Mouse (Mus musculus) spleen, adult 2 months (tissue): ENCODE data around the gene Arid3b. TPM values are rescaled to one million over a fixed set of nuclear protein-coding genes. Genes with fewer than 3 reads are reported as not detected.
A peak's percentile ranks its signal among the peaks of the same experiment; 100 is the strongest.

ENCODE experiments used
- DNase-seq, 2 experiments: peaks; one replicate each; pipeline versions ENCODE4 v3.0.0 to v3.0.0-alpha.2; 2012 to 2021; ENCODE audit warnings: low spot score in 2 of 2, low read depth in 1 of 2
- H3K27ac ChIP-seq: fragments of 200-500 bp; 2 replicates; pipeline ENCODE4 v1.5.1; 2012; ENCODE audit warnings: low read length, inconsistent platforms; ENCODE audit not compliant: insufficient read depth
- H3K27me3 ChIP-seq: fragments of 200-500 bp; 2 replicates; pipeline ENCODE4 v1.6.1; 2012; ENCODE audit warnings: mild to moderate bottlenecking, moderate library complexity, low read length, inconsistent platforms; ENCODE audit not compliant: control insufficient read depth, insufficient read depth
- H3K36me3 ChIP-seq: fragments of 200-500 bp; 2 replicates; pipeline ENCODE4 v1.6.1; 2012; ENCODE audit warnings: mild to moderate bottlenecking, low read length, inconsistent platforms; ENCODE audit not compliant: control insufficient read depth, insufficient read depth
- H3K4me1 ChIP-seq: fragments of 200-500 bp; 2 replicates; pipeline ENCODE4 v1.6.1; 2011; ENCODE audit warnings: inconsistent platforms; ENCODE audit not compliant: control insufficient read depth, insufficient read depth, insufficient read length
- H3K4me3 ChIP-seq: fragments of 200-500 bp; 2 replicates; pipeline ENCODE4 v1.5.1; 2011; ENCODE audit warnings: mild to moderate bottlenecking, inconsistent platforms; ENCODE audit not compliant: insufficient read depth, insufficient read length; ENCODE audit errors: extremely low read depth
- CTCF ChIP-seq: fragments of 200-500 bp; IDR thresholded peaks from 2 replicates; pipeline ENCODE4 v1.5.1; 2011; ENCODE audit warnings: mild to moderate bottlenecking, inconsistent platforms; ENCODE audit not compliant: insufficient read depth, insufficient read length, insufficient replicate concordance; ENCODE audit errors: extremely low read depth
- POLR2A ChIP-seq: fragments of 200-500 bp; IDR thresholded peaks from 2 replicates; pipeline ENCODE4 v1.6.1; 2011; ENCODE audit warnings: low read depth, low read length, inconsistent platforms
- WGBS: fragments of 180-500 bp; shearing (Covaris S2); methylation state at CpG from one replicate; pipeline ENCODE4 v1.1.7; 2018; 5-methylcytosine and 5-hydroxymethylcytosine counted together
- polyA plus RNA-seq: library from polyadenylated mRNA; depleted of rRNA; stranded (reverse); fragments of >200 nt; gene quantifications from 2 replicates; pipeline ENCODE4 v1.2.3, GENCODE M21; 2012

Gene Arid3b
- polyA plus RNA-seq, 1 experiment: 35.2 TPM

- TF ChIP-seq POLR2A (no peak), CTCF (no peak)
- DNase-seq: no peak
Observed at GRCm38 (mm10) chr9:57805087-57805737, 31.4 kb downstream of the Arid3b start.

GRCm38 (mm10) chr9:57803839-57804238, 32.8 kb downstream of the Arid3b start:
- H3K4me3 ChIP-seq: no peak overlapping the region
- no peaks in the 10 kb centered on the region for H3K27me3 ChIP-seq
- no peak for DNase-seq
- no peak for TF ChIP-seq POLR2A
- no peak for TF ChIP-seq CTCF
- WGBS: 87% methylated on average over 4 of the region's 4 CpGs
- H3K36me3 ChIP-seq: peaks cover 16% of the 10 kb centered on the region
- H3K27ac ChIP-seq: no peak overlapping the region
- peaks cover 8% of the 10 kb centered on the region; the same call in 1 of the 2 replicates for H3K4me1 ChIP-seq

More at GRCm38 (mm10) chr9:57805087-57805737, 31.4 kb downstream of the Arid3b start:
- WGBS: 65% methylated on average over 10 of the region's 10 CpGs
- H3K4me1 ChIP-seq: peaks cover 6% of the 10 kb centered on the region; the same call in 1 of the 2 replicates
- H3K4me3 ChIP-seq: no peak overlapping the region
- no peaks in the 10 kb centered on the region for H3K27me3 ChIP-seq
- peaks cover 25% of the 10 kb centered on the region for H3K36me3 ChIP-seq
- no peak overlapping the region for H3K27ac ChIP-seq

- TF ChIP-seq CTCF (no peak), POLR2A (no peak)
- DNase-seq: no peak
- 54% methylated on average over 3 of the region's 3 CpGs for WGBS
- peaks cover 8% of the 10 kb centered on the region; the same call in 1 of the 2 replicates for H3K4me1 ChIP-seq
- peaks cover 14% of the 10 kb centered on the region for H3K36me3 ChIP-seq
- no peak overlapping the region for H3K4me3 ChIP-seq
- no peak overlapping the region for H3K27ac ChIP-seq
- H3K27me3 ChIP-seq: no peaks in the 10 kb centered on the region
Observed at GRCm38 (mm10) chr9:57803047-57803446, 33.5 kb downstream of the Arid3b start.

GRCm38 (mm10) chr9:57800325-57800975, 36.1 kb downstream of the Arid3b start:
- Histone ChIP-seq H3K36me3 (peaks cover 36% of the 10 kb centered on the region), H3K4me1 (peaks cover 5% of the 10 kb centered on the region; the same call in 1 of the 2 replicates), H3K27me3 (no peaks in the 10 kb centered on the region), H3K27ac (no peak overlapping the region), H3K4me3 (no peak overlapping the region)
- WGBS: 60% methylated on average over 9 of the region's 9 CpGs
- TF ChIP-seq CTCF: no peak
- no peak for TF ChIP-seq POLR2A
- DNase-seq: peak; percentile 9 to 51

GRCm38 (mm10) chr9:57798725-57799253, 37.8 kb downstream of the Arid3b start:
- WGBS: 78% methylated on average over 10 of the region's 10 CpGs
- no peak for DNase-seq
- TF ChIP-seq CTCF: no peak
- TF ChIP-seq POLR2A: no peak

GRCm38 (mm10) chr9:57797456-57797855, 39.1 kb downstream of the Arid3b start:
- TF ChIP-seq CTCF (no peak), POLR2A (no peak)
- DNase-seq: no peak
- Histone ChIP-seq H3K27ac (no peak overlapping the region), H3K36me3 (peaks cover 45% of the 10 kb centered on the region), H3K4me3 (no peak overlapping the region), H3K27me3 (no peaks in the 10 kb centered on the region), H3K4me1 (peaks cover 5% of the 10 kb centered on the region; the same call in 1 of the 2 replicates)
- 93% methylated on average over 8 of the region's 8 CpGs for WGBS

More at GRCm38 (mm10) chr9:57798725-57799253, 37.8 kb downstream of the Arid3b start:
- Histone ChIP-seq H3K27me3 (no peaks in the 10 kb centered on the region), H3K27ac (no peak overlapping the region), H3K4me1 (peaks cover 5% of the 10 kb centered on the region; the same call in 1 of the 2 replicates), H3K36me3 (peaks cover 41% of the 10 kb centered on the region), H3K4me3 (no peak overlapping the region)
